Mouse (Mus musculus) ES-E14 (cell line): ENCODE measurements around the gene Pcdh19.

Experiments
- CHD2 ChIP-seq: IDR thresholded peaks from 2 replicates; pipeline ENCODE4 v1.6.1; 2014; ENCODE audit warnings: mild to moderate bottlenecking, low read depth, low read length, inconsistent platforms
- HCFC1 ChIP-seq: IDR thresholded peaks from 2 replicates; pipeline ENCODE4 v1.6.1; 2012; ENCODE audit warnings: low read length, inconsistent platforms, borderline replicate concordance; ENCODE audit not compliant: insufficient read depth
- MAFK ChIP-seq: IDR thresholded peaks from 2 replicates; pipeline ENCODE4 v1.6.1; 2014; ENCODE audit warnings: mild to moderate bottlenecking, low read depth, low read length, inconsistent platforms; ENCODE audit not compliant: insufficient read depth
- ZC3H11A ChIP-seq: IDR thresholded peaks from 2 replicates; pipeline ENCODE4 v1.6.1; 2012; ENCODE audit warnings: low read depth, mild to moderate bottlenecking, inconsistent platforms, low read length, borderline replicate concordance
- ZNF384 ChIP-seq: IDR thresholded peaks from 2 replicates; pipeline ENCODE4 v1.6.1; 2012; ENCODE audit warnings: low read depth, low read length, inconsistent platforms

- no peak for TF ChIP-seq CHD2
- TF ChIP-seq ZNF384 = peak; percentile 80
- TF ChIP-seq ZC3H11A = no peak
- no peak for TF ChIP-seq MAFK
- TF ChIP-seq HCFC1 = no peak
These were observed 31.2 kb downstream of the Pcdh19 start for GRCm38 (mm10) chrX:133657308-133658302.
